Mouse (Mus musculus) heart, embryonic 14.5 days (tissue): Measurements from ENCODE around the gene Ncoa3. TPM values are rescaled to one million over a fixed set of nuclear protein-coding genes. Genes with fewer than 3 reads are reported as not detected.

Experiments
- ATAC-seq: fragments of 200-750 bp; cut with Nextera tagmentation; 2 replicates; pipeline ENCODE4 v1.8.0; 2017; ENCODE audit warnings: low read depth, moderate TSS enrichment; ENCODE audit not compliant: insufficient number of reproducible peaks, insufficient read depth, low FRiP score
- H3K27ac ChIP-seq, 2 experiments: fragments of 200-500 bp in 1 of 2; fragments of 300-500 bp in 1 of 2; sonication (generic) in 1 of 2; replicated peaks in 1 of 2; 2 replicates each; pipeline ENCODE4 v1.5.1; 2012 to 2014; ENCODE audit warnings: low read depth in 2 of 2, low read length in 2 of 2, control low read depth in 1 of 2, mild to moderate bottlenecking in 1 of 2, mixed read lengths in 1 of 2; ENCODE audit not compliant: control insufficient read depth in 1 of 2, insufficient read depth in 1 of 2
- H3K27me3 ChIP-seq: fragments of 300-500 bp; sonication (generic); 2 replicates; pipeline ENCODE4 v1.6.1; 2014; ENCODE audit warnings: mild to moderate bottlenecking, low read length, control low read depth; ENCODE audit not compliant: control insufficient read depth, insufficient read depth
- H3K36me3 ChIP-seq: fragments of 300-500 bp; sonication (generic); 2 replicates; pipeline ENCODE4 v1.6.1; 2014; ENCODE audit warnings: mild to moderate bottlenecking, control low read depth, low read length, mixed read lengths; ENCODE audit not compliant: control insufficient read depth, insufficient read depth
- H3K4me1 ChIP-seq, 2 experiments: fragments of 200-500 bp in 1 of 2; fragments of 300-500 bp in 1 of 2; sonication (generic) in 1 of 2; 2 replicates each; pipeline ENCODE4 v1.6.1; 2012 to 2014; ENCODE audit warnings: low read length in 2 of 2, control low read depth in 1 of 2, mixed read lengths in 1 of 2; ENCODE audit not compliant: control insufficient read depth in 2 of 2, insufficient read depth in 2 of 2
- H3K4me2 ChIP-seq: fragments of 300-500 bp; sonication (generic); 2 replicates; pipeline ENCODE4 v1.6.1; 2014; ENCODE audit warnings: mild to moderate bottlenecking, low read length
- H3K4me3 ChIP-seq, 2 experiments: fragments of 200-500 bp in 1 of 2; fragments of 300-500 bp in 1 of 2; sonication (generic) in 1 of 2; 2 replicates each; pipeline ENCODE4 v1.5.1; 2012 to 2014; ENCODE audit warnings: low read length in 2 of 2, mild to moderate bottlenecking in 2 of 2, control low read depth in 1 of 2, low read depth in 1 of 2, moderate library complexity in 1 of 2; ENCODE audit not compliant: control insufficient read depth in 1 of 2, insufficient read depth in 1 of 2
- H3K9ac ChIP-seq: fragments of 300-500 bp; sonication (generic); 2 replicates; pipeline ENCODE4 v1.6.1; 2014; ENCODE audit warnings: mild to moderate bottlenecking, low read length
- H3K9me3 ChIP-seq: fragments of 300-500 bp; sonication (generic); 2 replicates; pipeline ENCODE4 v1.6.1; 2016; ENCODE audit warnings: low read length, control low read depth; ENCODE audit not compliant: control insufficient read depth
- WGBS: fragments of 180-500 bp; shearing (Covaris S2); extraction: QIAGEN DNeasy Blood & Tissue Kit; methylation state at CpG from one replicate; pipeline ENCODE4 v1.1.7; 2014; 5-methylcytosine and 5-hydroxymethylcytosine counted together
- polyA plus RNA-seq: library from polyadenylated mRNA; unstranded; fragments of >200 nt; fragmentation: Nextera tagmentation; extraction: Ambion mirVana; gene quantifications from 2 replicates; pipeline ENCODE4 v1.2.1, GENCODE M21; 2014

Gene Ncoa3
- polyA plus RNA-seq, 1 experiment from 2014 or later = 12.5 TPM

DNA sequence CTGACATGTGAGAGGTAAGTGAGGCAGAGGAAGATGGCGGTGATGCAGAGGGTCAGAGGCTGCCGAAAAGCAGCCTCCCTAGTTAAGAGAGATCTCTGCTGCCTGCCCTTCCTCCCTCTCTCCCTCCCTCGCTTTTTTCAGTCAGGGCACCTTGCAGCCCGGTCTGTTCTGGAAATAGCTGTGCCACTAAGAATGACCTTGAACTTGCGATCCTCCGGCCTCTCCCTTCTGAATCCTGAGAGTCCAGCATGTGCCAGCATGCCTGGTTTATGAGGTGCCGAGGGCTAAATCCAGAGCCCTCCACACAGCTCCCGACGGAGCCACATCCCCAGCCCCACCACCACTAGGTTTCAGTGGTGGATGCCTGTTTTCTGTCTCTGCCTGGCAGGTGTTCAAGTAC lies 113.5 kb downstream of the Ncoa3 start:
- Histone ChIP-seq H3K4me1 (peaks cover 27 to 59% of the 10 kb centered on the region in 2 experiments), H3K36me3 (peaks cover 33% of the 10 kb centered on the region), H3K27ac (peak overlapping the region; percentile 91 to 93), H3K9me3 (no peaks in the 10 kb centered on the region), H3K27me3 (no peaks in the 10 kb centered on the region), H3K4me2 (no peak overlapping the region), H3K4me3 (no peak overlapping the region), H3K9ac (peak overlapping the region; percentile 35; the same call in 1 of the 2 replicates)
- WGBS = 27% methylated on average over 9 of the region's 9 CpGs
- no peak for ATAC-seq

DNA sequence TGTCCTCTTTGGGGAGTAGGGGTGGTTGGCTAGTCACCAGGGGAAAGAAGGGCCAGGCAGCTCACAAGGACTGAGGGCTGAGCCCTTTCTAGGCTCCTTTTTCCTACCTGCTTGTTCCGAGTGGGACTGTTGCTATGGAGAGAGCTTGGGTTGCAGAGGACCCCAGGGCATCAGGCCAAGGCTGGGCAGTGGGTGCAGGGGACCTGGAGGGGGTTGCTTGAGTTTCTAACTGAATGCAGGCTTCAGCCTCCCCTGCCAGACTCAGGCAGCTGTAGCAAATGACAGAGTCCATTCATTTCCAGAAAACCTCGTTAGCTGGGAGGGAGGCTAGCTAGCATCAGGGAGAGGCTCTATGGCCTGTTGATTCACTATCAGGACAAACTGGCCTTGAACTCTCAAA lies 114.2 kb downstream of the Ncoa3 start:
- peak overlapping the region; percentile 91 to 93 for H3K27ac ChIP-seq

DNA sequence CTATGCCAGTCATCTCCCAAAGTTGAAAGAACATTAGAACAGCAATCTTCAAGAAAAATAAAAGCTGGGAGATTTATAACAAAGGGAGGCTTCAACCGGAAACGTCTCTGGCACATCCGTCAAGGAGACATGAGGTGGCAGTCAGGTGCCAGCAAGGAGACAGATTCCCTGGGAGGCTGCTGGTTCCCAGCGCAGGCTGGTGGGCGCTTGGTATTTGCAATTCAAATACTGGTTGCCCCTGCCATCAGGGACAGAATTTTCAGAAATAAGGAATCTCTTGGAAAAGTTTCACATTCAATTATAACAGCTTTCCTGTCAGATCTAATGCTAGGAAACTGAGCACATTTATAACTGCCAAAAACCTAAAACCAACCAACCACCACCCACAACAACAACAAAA lies 115.5 kb downstream of the Ncoa3 start:
- Histone ChIP-seq H3K36me3 (peaks cover 43% of the 10 kb centered on the region), H3K27me3 (no peaks in the 10 kb centered on the region), H3K4me3 (no peak overlapping the region), H3K27ac (no peak overlapping the region), H3K4me2 (no peak overlapping the region), H3K9ac (no peak overlapping the region), H3K9me3 (no peaks in the 10 kb centered on the region), H3K4me1 (peaks cover 19 to 39% of the 10 kb centered on the region in 2 experiments)
- whole genome bisulfite sequencing = 85% methylated on average over 5 of the region's 5 CpGs
- no peak for ATAC-seq

More for the DNA sequence above, 114.2 kb downstream of the Ncoa3 start:
- Histone ChIP-seq H3K36me3 (peaks cover 34% of the 10 kb centered on the region), H3K9me3 (no peaks in the 10 kb centered on the region), H3K4me3 (no peak overlapping the region), H3K9ac (peak overlapping the region; percentile 35), H3K27me3 (no peaks in the 10 kb centered on the region), H3K4me1 (peaks cover 23 to 52% of the 10 kb centered on the region in 2 experiments), H3K4me2 (no peak overlapping the region)
- no peak for ATAC-seq
- 60% methylated on average over 2 of the region's 2 CpGs for WGBS

DNA sequence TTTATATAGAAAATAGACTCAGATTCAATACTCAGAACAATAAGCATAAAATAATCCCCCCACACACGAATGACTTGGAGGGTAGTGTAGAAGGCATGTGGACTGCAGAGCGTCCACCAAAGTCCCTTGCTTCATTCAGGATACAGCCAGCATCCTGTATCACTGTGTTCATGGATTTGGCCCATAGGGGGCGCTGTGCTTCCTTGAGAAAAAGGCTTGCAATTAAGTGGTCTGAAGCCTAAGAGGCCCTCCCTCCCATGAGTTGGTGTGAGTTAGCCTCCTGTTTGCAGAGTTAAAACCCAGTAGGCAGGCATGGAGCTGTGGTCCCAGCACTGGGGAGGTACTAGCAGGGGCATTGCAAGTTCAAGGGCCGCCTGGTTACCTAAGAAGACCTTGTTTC lies 115.9 kb downstream of the Ncoa3 start:
- H3K4me2 ChIP-seq = no peak overlapping the region
- H3K9ac ChIP-seq = no peak overlapping the region
- no peaks in the 10 kb centered on the region for H3K9me3 ChIP-seq
- no peak for ATAC-seq
- no peak overlapping the region for H3K4me3 ChIP-seq
- peaks cover 47% of the 10 kb centered on the region for H3K36me3 ChIP-seq
- WGBS = 31% methylated on average over 4 of the region's 4 CpGs
- no peaks in the 10 kb centered on the region for H3K27me3 ChIP-seq
- H3K4me1 ChIP-seq = peaks cover 16 to 35% of the 10 kb centered on the region in 2 experiments
- H3K27ac ChIP-seq = 0 out of 4 replicates have a peak overlapping the region, but pooled peaks of 1 of the 2 experiments have one; percentile 1

DNA sequence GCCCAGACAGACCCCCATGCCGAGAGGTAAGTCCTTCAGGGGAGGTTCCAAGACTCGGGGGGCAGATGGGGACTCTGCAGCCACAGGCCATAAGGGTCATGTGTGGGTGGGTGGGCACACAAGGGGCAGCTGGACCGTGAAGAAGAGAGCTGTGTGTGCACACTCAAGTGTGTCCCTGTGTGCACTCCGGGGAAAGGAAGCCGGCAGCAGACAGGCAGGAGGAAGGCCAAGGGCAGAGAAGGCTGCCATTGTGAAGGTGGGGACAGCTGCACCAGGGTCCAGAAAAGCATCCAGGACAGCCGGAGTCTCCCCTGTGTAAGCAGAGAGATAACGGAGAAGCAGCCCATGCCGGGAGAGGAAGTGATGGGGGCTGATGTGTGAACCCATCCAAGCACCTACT lies 118.3 kb downstream of the Ncoa3 start:
- Histone ChIP-seq H3K27me3 (no peaks in the 10 kb centered on the region), H3K36me3 (peaks cover 54% of the 10 kb centered on the region), H3K4me2 (no peak overlapping the region), H3K4me1 (peaks cover 9 to 20% of the 10 kb centered on the region in 2 experiments), H3K9ac (no peak overlapping the region), H3K4me3 (no peak overlapping the region), H3K27ac (no peak overlapping the region), H3K9me3 (no peaks in the 10 kb centered on the region)
- 62% methylated on average over 8 of the region's 8 CpGs for WGBS
- ATAC-seq = no peak

DNA sequence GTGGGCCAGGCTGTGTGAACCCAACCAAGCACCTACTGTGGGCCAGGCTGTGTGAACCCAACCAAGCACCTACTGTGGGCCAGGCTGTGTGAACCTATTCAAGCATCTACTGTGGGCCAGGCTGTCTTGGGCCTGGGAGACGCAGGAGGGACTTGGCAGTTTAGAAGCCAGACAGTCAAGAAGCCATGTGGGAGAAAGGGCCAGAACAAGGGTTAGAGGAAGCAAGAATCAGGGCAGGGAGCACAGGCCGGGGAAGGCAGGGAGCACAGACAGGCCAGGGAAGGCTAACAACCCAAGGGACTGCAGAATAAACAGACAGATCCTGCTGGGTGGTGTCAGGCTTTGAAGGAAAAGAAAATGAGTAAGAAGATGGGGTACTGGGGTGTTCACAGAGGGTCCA lies 118.8 kb downstream of the Ncoa3 start:
- Histone ChIP-seq H3K27me3 (no peaks in the 10 kb centered on the region), H3K4me2 (no peak overlapping the region), H3K9me3 (no peaks in the 10 kb centered on the region), H3K36me3 (peaks cover 59% of the 10 kb centered on the region), H3K9ac (no peak overlapping the region), H3K4me1 (peaks cover 6 to 15% of the 10 kb centered on the region in 2 experiments), H3K4me3 (no peak overlapping the region), H3K27ac (no peak overlapping the region)
- ATAC-seq = no peak
- WGBS = 77% methylated on average over 2 of the region's 2 CpGs

DNA sequence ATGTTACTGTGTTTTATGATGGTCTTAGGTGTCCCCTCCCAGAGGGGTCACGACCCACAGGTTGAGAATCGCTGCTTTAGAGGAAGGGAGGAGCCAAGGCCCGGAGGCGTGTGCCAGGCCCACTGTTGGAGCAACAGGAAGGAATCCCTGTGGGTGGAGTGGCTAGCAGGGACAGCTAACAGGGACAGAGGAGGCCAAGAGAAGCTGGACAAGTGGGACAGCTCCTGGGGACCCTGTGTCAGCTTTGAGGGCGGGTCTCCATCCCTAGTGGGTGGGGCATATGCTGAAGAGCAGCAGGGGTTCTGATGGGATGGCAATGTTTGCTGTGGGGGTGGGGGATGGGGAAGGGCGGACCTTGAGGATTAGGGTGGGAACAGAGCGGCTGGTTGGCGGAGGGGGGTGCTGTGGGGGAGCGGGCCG lies 119.4 kb downstream of the Ncoa3 start:
- Histone ChIP-seq H3K9ac (no peak overlapping the region), H3K9me3 (no peaks in the 10 kb centered on the region), H3K4me3 (no peak overlapping the region), H3K27ac (no peak overlapping the region), H3K4me1 (peaks cover 6 to 10% of the 10 kb centered on the region in 2 experiments), H3K36me3 (peaks cover 64% of the 10 kb centered on the region), H3K27me3 (no peaks in the 10 kb centered on the region), H3K4me2 (no peak overlapping the region)
- 60% methylated on average over 10 of the region's 10 CpGs for WGBS
- ATAC-seq = no peak

DNA sequence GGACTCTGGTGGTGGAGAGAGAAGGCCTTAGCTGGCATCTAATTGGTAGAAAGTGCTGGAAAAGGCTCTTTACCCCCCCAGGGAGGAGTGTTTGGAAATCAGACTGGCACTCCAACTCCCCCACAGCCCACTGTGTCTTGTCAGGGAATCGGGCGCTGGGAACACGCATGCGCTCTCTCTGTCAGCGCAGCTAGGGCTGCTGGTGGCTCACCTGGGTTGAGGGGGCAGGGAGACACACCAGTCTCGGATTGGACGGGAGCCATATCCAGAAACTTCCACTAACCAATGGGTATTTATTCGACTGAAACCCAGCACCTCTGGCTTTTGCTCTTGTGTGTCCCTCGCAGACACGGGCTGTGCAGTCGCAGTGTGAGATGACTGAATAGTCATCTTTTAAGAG lies 120.5 kb downstream of the Ncoa3 start:
- H3K27ac ChIP-seq = no peak overlapping the region
- H3K4me1 ChIP-seq = peaks cover 6 to 10% of the 10 kb centered on the region in 2 experiments
- 93% methylated on average over 11 of the region's 11 CpGs for WGBS
- H3K9ac ChIP-seq = no peak overlapping the region
- H3K4me3 ChIP-seq = no peak overlapping the region
- no peaks in the 10 kb centered on the region for H3K9me3 ChIP-seq
- no peaks in the 10 kb centered on the region for H3K27me3 ChIP-seq
- ATAC-seq = no peak
- H3K36me3 ChIP-seq = peaks cover 57% of the 10 kb centered on the region
- H3K4me2 ChIP-seq = no peak overlapping the region
